Mouse (Mus musculus): ENCODE results near the gene Dock1. TPM values are rescaled to one million over a fixed set of nuclear protein-coding genes. Genes with fewer than 3 reads are reported as not detected.

Gene Dock1
- total RNA-seq, 2 experiments from 2014 or later, result 0.76 to 8.0 TPM

GRCm38 (mm10) chr7:135024531-135024930 is 354.1 kb downstream of the Dock1 start:
- no peak for ATAC-seq (replicated peaks; ENCODE audit: low FRiP score, poor library complexity, severe bottlenecking)

- no peak for ATAC-seq (replicated peaks; ENCODE audit: low FRiP score, poor library complexity, severe bottlenecking)
These were observed 358.3 kb downstream of the Dock1 start for GRCm38 (mm10) chr7:135028716-135029115.

- no peak for ATAC-seq (replicated peaks; ENCODE audit: low FRiP score, poor library complexity, severe bottlenecking)
These were observed 358.7 kb downstream of the Dock1 start for GRCm38 (mm10) chr7:135029136-135029535.

- no peak for ATAC-seq (replicated peaks; ENCODE audit: low FRiP score, poor library complexity, severe bottlenecking)
These were observed 361.0 kb downstream of the Dock1 start for GRCm38 (mm10) chr7:135031466-135031865.

- no peak for ATAC-seq (replicated peaks; ENCODE audit: low FRiP score, poor library complexity, severe bottlenecking)
These were observed 364.4 kb downstream of the Dock1 start for GRCm38 (mm10) chr7:135034811-135035210.

GRCm38 (mm10) chr7:135035651-135036050 is 365.2 kb downstream of the Dock1 start:
- ATAC-seq (replicated peaks; ENCODE audit: low FRiP score, poor library complexity, severe bottlenecking), result no peak

- no peak for ATAC-seq (replicated peaks; ENCODE audit: low FRiP score, poor library complexity, severe bottlenecking)
These were observed 368.5 kb downstream of the Dock1 start for GRCm38 (mm10) chr7:135038930-135039329.

GRCm38 (mm10) chr7:135043931-135044765 is 373.7 kb downstream of the Dock1 start:
- ATAC-seq (replicated peaks; ENCODE audit: low FRiP score, poor library complexity, severe bottlenecking), result no peak

- no peak for ATAC-seq (replicated peaks; ENCODE audit: low FRiP score, poor library complexity, severe bottlenecking)
These were observed 379.0 kb downstream of the Dock1 start for GRCm38 (mm10) chr7:135049416-135049815.

GRCm38 (mm10) chr7:135053186-135053715 is 382.8 kb downstream of the Dock1 start:
- ATAC-seq (replicated peaks; ENCODE audit: low FRiP score, poor library complexity, severe bottlenecking), result no peak

GRCm38 (mm10) chr7:135054664-135055063 is 384.2 kb downstream of the Dock1 start:
- ATAC-seq (replicated peaks; ENCODE audit: low FRiP score, poor library complexity, severe bottlenecking), result no peak

GRCm38 (mm10) chr7:135059071-135059470 is 388.6 kb downstream of the Dock1 start:
- ATAC-seq (replicated peaks; ENCODE audit: low FRiP score, poor library complexity, severe bottlenecking), result no peak

GRCm38 (mm10) chr7:135059562-135059961 is 389.1 kb downstream of the Dock1 start:
- ATAC-seq (replicated peaks; ENCODE audit: low FRiP score, poor library complexity, severe bottlenecking), result no peak

GRCm38 (mm10) chr7:135063886-135064285 is 393.4 kb downstream of the Dock1 start:
- no peak for ATAC-seq (replicated peaks; ENCODE audit: low FRiP score, poor library complexity, severe bottlenecking)

GRCm38 (mm10) chr7:135065301-135065700 is 394.8 kb downstream of the Dock1 start:
- ATAC-seq (replicated peaks; ENCODE audit: low FRiP score, poor library complexity, severe bottlenecking), result no peak

GRCm38 (mm10) chr7:135068887-135069286 is 398.4 kb downstream of the Dock1 start:
- no peak for ATAC-seq (replicated peaks; ENCODE audit: low FRiP score, poor library complexity, severe bottlenecking)

- ATAC-seq (replicated peaks; ENCODE audit: low FRiP score, poor library complexity, severe bottlenecking), result no peak
These were observed 406.4 kb downstream of the Dock1 start for GRCm38 (mm10) chr7:135076904-135077303.

- no peak for ATAC-seq (replicated peaks; ENCODE audit: low FRiP score, poor library complexity, severe bottlenecking)
These were observed 406.9 kb downstream of the Dock1 start for GRCm38 (mm10) chr7:135077340-135077739.

- no peak for ATAC-seq (replicated peaks; ENCODE audit: low FRiP score, poor library complexity, severe bottlenecking)
These were observed 407.4 kb downstream of the Dock1 start for GRCm38 (mm10) chr7:135077806-135078205.

GRCm38 (mm10) chr7:135083421-135083820 is 413.0 kb downstream of the Dock1 start:
- no peak for ATAC-seq (replicated peaks; ENCODE audit: low FRiP score, poor library complexity, severe bottlenecking)

GRCm38 (mm10) chr7:135084069-135084468 is 413.6 kb downstream of the Dock1 start:
- no peak for ATAC-seq (replicated peaks; ENCODE audit: low FRiP score, poor library complexity, severe bottlenecking)

All from erythroid progenitor cell, adult 5-6 weeks (primary cell).